Mouse (Mus musculus): Measurements from ENCODE around the gene Aff3.

DNA sequence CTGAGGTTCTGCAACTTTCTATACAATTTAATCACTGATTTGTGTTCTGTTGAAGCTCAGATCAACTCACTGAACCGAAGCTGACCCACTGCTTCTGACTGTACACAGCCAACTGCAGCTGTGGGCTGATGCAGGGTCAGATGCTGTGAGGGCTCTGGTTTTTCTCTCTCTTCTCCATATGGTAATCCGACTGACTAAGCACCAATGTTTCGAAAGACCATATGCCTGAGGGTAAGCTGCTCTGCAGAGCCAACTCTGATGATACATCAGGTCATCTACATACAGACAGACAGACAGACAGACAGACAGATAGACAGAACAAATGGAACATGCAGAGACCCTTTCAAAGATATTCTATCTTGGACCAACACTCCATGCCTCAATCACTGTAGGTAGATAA, 110.2 kb downstream of the Aff3 start:
- TF ChIP-seq POLR2A (IDR thresholded peaks at IDR 0.05; ENCODE audit: low read depth, low read length) (no peak), CTCF (conservative IDR thresholded peaks at IDR 0.05; ENCODE audit: insufficient read depth, insufficient read length, low read depth, low read length) (no peak)
